Mouse (Mus musculus) heart, postnatal 10 days (tissue): Measurements from ENCODE around the gene Prrt1. TPM values are rescaled to one million over a fixed set of nuclear protein-coding genes. Genes with fewer than 3 reads are reported as not detected.

Experiments
- DNase-seq, 2 experiments: peaks; one replicate each; pipeline ENCODE4 v3.0.0; 2021
- intact Hi-C: fragments of 180-260 bp; cut with DNase I; formaldehyde crosslinking; loops from one replicate; pipeline ENCODE4 v1.15.1; 2025
- total RNA-seq, 2 experiments: library from RNA; stranded (reverse); gene quantifications; 2 replicates each; pipeline ENCODE4 v1.2.3; 2021

Gene Prrt1
- 1 to 10 TPM in 1 of 2 experiments, under 1 TPM in 1; 0.89 to 1.2 TPM for total RNA-seq

GRCm38 (mm10) chr17:34629221-34629751 is at the start of gene Prrt1:
Prrt1 (plus strand) TSS chr17:34629533.
- DNase-seq: no peak
- intact Hi-C loops: no loop called here

- no peak for DNase-seq
- intact Hi-C loops: no loop called here
Measured at GRCm38 (mm10) chr17:34582528-34582927, 46.8 kb upstream of the Prrt1 start.

GRCm38 (mm10) chr17:34583397-34583796 is 45.9 kb upstream of the Prrt1 start:
- intact Hi-C loops: no loop called here
- DNase-seq: no peak

GRCm38 (mm10) chr17:34583819-34584218 is 45.5 kb upstream of the Prrt1 start:
- no peak for DNase-seq
- intact Hi-C loops: no loop called here

- intact Hi-C loops: no loop called here
Measured at GRCm38 (mm10) chr17:34585121-34585520, 44.2 kb upstream of the Prrt1 start.

GRCm38 (mm10) chr17:34585877-34586771 is 43.2 kb upstream of the Prrt1 start:
- intact Hi-C loops: loop anchor here (2.0 kb wide), 1 partner anchor 19 kb away; no protein-coding TSS in a partner anchor
- DNase-seq: no peak

More at GRCm38 (mm10) chr17:34585121-34585520, 44.2 kb upstream of the Prrt1 start:
- DNase-seq: no peak

GRCm38 (mm10) chr17:34586796-34587422 is 42.4 kb upstream of the Prrt1 start:
- peak; percentile 84 to 87 for DNase-seq
- intact Hi-C loops: loop anchor here (2.0 kb wide), 1 partner anchor 20 kb away; no protein-coding TSS in a partner anchor

GRCm38 (mm10) chr17:34587423-34587811 is 41.9 kb upstream of the Prrt1 start:
- DNase-seq: peak; percentile 98
- intact Hi-C loops: loop anchor here (2.0 kb wide), 1 partner anchor 21 kb away; no protein-coding TSS in a partner anchor

GRCm38 (mm10) chr17:34587814-34588213 is 41.5 kb upstream of the Prrt1 start:
- DNase-seq: no peak

GRCm38 (mm10) chr17:34588767-34589166 is 40.6 kb upstream of the Prrt1 start:
- DNase-seq: no peak
- intact Hi-C loops: no loop called here

More at GRCm38 (mm10) chr17:34587814-34588213, 41.5 kb upstream of the Prrt1 start:
- intact Hi-C loops: loop anchor here (2.0 kb wide), 1 partner anchor 21 kb away; no protein-coding TSS in a partner anchor

GRCm38 (mm10) chr17:34589206-34589605 is 40.1 kb upstream of the Prrt1 start:
- intact Hi-C loops: no loop called here

GRCm38 (mm10) chr17:34589681-34590101 is 39.6 kb upstream of the Prrt1 start, which contains the start of gene Gpsm3:
Gpsm3 (plus strand) TSS chr17:34589806.
- intact Hi-C loops: no loop called here
- DNase-seq: peak; percentile 72 to 76

More at GRCm38 (mm10) chr17:34589206-34589605, 40.1 kb upstream of the Prrt1 start:
- DNase-seq: no peak

GRCm38 (mm10) chr17:34590154-34590987 is 39.0 kb upstream of the Prrt1 start:
- intact Hi-C loops: no loop called here
- no peak for DNase-seq

GRCm38 (mm10) chr17:34591029-34591993 is 38.0 kb upstream of the Prrt1 start, which contains the start of gene Pbx2:
Pbx2 (plus strand) TSS chr17:34591266.
- intact Hi-C loops: no loop called here
- peak in 1 of 2 experiments; percentile 53 for DNase-seq

- intact Hi-C loops: no loop called here
- peak; percentile 90 to 91 for DNase-seq
Measured at GRCm38 (mm10) chr17:34591994-34592375, 37.3 kb upstream of the Prrt1 start.

GRCm38 (mm10) chr17:34592581-34593549 is 36.5 kb upstream of the Prrt1 start:
- intact Hi-C loops: no loop called here
- DNase-seq: peak; percentile 48 to 54

- peak in 1 of 2 experiments; percentile 38 for DNase-seq
- intact Hi-C loops: no loop called here
Measured at GRCm38 (mm10) chr17:34593752-34594525, 35.4 kb upstream of the Prrt1 start.
